Mouse (Mus musculus) layer of hippocampus, postnatal 25 days (tissue): Measurements from ENCODE around the gene Ldb3. TPM values are rescaled to one million over a fixed set of nuclear protein-coding genes. Genes with fewer than 3 reads are reported as not detected.

Experiments
- DNase-seq, 2 experiments: peaks; one replicate each; pipeline ENCODE4 v3.0.0; 2022; ENCODE audit warnings: mixed read lengths in 2 of 2, low spot score in 1 of 2; ENCODE audit errors: extremely low spot score in 1 of 2
- total RNA-seq, 2 experiments: library from RNA; stranded (reverse); gene quantifications; 2 replicates each; pipeline ENCODE4 v1.2.3; 2021

Ldb3 gene
- total RNA-seq, 2 experiments from 2014 or later, result 3.8 to 4.5 TPM

DNA sequence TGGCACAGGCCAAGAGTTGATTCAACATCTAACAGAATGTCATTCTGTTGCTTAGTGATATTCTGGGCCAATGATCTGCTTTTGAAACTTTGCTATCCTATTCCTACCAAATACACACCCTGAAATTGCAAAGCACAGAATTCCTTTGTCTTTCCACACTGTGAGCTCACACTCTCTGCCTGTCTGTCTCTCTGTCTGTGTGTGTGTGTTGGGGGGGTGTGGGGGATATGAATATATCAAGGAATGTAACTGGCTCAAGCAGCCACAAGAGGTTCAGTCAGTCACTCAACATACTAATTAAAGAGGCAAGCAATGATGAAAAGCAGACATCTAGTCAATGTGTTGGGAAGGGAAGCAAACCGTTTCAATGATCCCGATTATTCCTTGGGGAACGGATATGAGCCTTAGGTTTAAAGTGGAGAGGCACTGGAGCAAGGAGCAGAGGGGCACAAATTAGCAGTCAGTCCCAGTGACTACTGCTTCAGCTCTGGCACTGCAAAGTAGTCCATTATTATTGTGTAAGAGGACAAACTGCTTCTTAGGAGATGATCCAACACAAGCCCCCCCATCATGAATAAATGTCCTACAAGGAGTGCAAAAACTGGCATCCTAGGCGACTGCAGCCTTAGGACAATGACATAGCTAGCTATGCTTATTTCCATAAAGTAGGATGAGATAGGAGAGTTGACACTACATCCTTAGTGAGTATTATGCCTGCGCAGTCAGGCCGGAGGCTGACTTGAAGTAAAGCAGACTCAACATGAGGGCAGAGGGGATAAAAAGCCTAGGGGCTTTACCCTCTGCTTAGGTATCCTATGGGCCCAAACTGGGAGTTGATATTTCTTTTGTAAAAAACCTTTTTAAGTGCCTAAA, 104.8 kb downstream of the Ldb3 start:
- DNase-seq, result no peak

Other genes starting within 250 kb of the Ldb3 start
- not detected for gene Fam25c, start 233.2 kb downstream of the Ldb3 start, total RNA-seq
- 1 to 10 TPM; 4.6 to 6.3 TPM for gene Sncg, start 213.9 kb downstream of the Ldb3 start, total RNA-seq
- gene Mmrn2, start 213.2 kb downstream of the Ldb3 start, total RNA-seq, result 1 to 10 TPM; 3.5 to 3.9 TPM
- gene Bmpr1a, start 85.3 kb downstream of the Ldb3 start, total RNA-seq, result 10 to 100 TPM; 38.0 to 40.9 TPM
- gene 9230112D13Rik, start 65.9 kb downstream of the Ldb3 start, total RNA-seq, result not detected
- gene Opn4, start 11.5 kb upstream of the Ldb3 start, total RNA-seq, result not detected
- 10 to 100 TPM; 50.1 to 51.2 TPM for gene Wapl, start 85.2 kb upstream of the Ldb3 start, total RNA-seq
- gene Grid1, start 231.4 kb upstream of the Ldb3 start, total RNA-seq, result 10 to 100 TPM; 52.6 to 53.9 TPM